Mouse (Mus musculus): ENCODE results near the gene Tnnt1. TPM values are rescaled to one million over a fixed set of nuclear protein-coding genes. Genes with fewer than 3 reads are reported as not detected.
"Not testable (repeated sequence)": the region's sequence is repeated elsewhere in the genome, so short reads cannot be mapped to it uniquely, and the experiment has no call there.

Gene Tnnt1
- 1 to 10 TPM; 1.5 to 1.9 TPM for total RNA-seq (2021)

GRCm38 (mm10) chr7:4516332-4517050, at the start of gene Tnnt1:
TSS of gene Tnnt1 (minus strand) at chr7:4516382.
- no peak for DNase-seq (ENCODE audit: extremely low spot score in 1 of 2, low spot score in 1 of 2)

DNA sequence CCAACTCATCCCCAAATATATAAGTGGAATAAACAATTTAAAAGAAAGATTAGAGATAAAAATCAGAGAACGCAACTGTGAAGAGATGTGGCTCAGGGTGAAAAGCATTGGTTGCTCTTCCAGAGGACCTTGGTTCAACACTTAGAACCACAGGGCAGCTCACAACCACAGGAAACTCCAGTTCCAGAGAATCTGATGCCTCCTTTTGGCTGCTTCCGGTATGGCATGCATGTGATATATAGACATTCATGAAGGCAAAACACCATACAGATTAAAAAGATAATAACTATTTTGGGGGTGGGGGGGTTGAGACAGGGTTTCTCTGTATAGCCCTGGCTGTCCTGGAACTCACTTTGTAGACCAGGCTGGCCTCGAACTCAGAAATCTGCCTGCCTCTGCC, 46.5 kb upstream of the Tnnt1 start:
- no peak for DNase-seq (ENCODE audit: extremely low spot score in 1 of 2, low spot score in 1 of 2)

GRCm38 (mm10) chr7:4557167-4557560, 41.0 kb upstream of the Tnnt1 start:
- DNase-seq (ENCODE audit: extremely low spot score in 1 of 2, low spot score in 1 of 2), result no peak

- peak; percentile 70 to 85 for DNase-seq (ENCODE audit: extremely low spot score in 1 of 2, low spot score in 1 of 2)
These were observed 40.3 kb upstream of the Tnnt1 start for GRCm38 (mm10) chr7:4556256-4557166.

DNA sequence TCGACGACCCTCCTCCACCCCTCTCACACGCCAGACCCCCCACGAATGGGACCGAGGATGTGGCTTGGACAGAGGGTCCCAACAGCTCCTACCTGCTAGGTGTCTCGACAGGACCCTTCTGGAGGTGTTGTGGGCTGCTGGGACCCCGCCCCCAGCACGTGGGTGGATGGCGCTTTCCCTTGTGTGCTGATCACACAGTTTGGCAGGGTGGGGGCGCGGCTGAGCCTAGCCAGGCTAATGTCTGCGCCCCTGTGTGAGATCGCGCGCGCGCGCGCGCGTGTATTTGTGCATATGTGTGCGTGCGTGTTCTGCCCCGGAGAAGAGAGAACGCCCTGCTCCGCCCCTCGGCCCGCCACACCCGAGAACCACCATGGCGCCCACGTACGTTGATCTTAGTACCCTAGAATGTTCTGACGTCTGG, 31.0 kb upstream of the Tnnt1 start, which contains the start of gene Syt5:
Syt5 (minus strand) TSS at position 321 of the 421 bp plus-strand sequence.
- peak; percentile 55 to 65 for DNase-seq (ENCODE audit: extremely low spot score in 1 of 2, low spot score in 1 of 2)

GRCm38 (mm10) chr7:4546591-4547131, 30.5 kb upstream of the Tnnt1 start:
- peak; percentile 91 to 92 for DNase-seq (ENCODE audit: extremely low spot score in 1 of 2, low spot score in 1 of 2)

- no peak for DNase-seq (ENCODE audit: extremely low spot score in 1 of 2, low spot score in 1 of 2)
These were observed 29.9 kb upstream of the Tnnt1 start for GRCm38 (mm10) chr7:4546050-4546449.

DNA sequence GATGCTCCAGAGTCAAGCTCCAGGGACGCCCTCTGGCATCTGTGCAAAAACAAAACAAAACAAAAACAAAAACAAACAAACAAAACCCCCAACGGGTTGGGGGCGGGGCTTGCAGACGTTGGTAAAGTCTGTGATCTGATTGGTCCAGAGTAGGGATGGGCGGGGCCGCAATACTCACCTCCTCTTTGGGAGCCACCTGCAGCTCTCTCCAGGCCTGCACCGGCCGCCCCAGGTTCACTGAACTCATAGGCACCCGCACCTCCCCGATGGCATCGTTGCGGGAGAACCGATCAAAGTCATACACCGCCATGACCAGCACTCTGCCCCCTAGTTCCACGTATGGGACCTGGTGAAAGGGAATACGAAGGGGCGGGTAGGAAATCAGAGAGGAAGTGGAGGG, 25.8 kb upstream of the Tnnt1 start:
- no peak for DNase-seq (ENCODE audit: extremely low spot score in 1 of 2, low spot score in 1 of 2)

- no peak for DNase-seq (ENCODE audit: extremely low spot score in 1 of 2, low spot score in 1 of 2)
These were observed 25.2 kb upstream of the Tnnt1 start for GRCm38 (mm10) chr7:4541344-4541743.

GRCm38 (mm10) chr7:4539019-4539418, 22.8 kb upstream of the Tnnt1 start:
- DNase-seq (ENCODE audit: extremely low spot score in 1 of 2, low spot score in 1 of 2), result no peak

DNA sequence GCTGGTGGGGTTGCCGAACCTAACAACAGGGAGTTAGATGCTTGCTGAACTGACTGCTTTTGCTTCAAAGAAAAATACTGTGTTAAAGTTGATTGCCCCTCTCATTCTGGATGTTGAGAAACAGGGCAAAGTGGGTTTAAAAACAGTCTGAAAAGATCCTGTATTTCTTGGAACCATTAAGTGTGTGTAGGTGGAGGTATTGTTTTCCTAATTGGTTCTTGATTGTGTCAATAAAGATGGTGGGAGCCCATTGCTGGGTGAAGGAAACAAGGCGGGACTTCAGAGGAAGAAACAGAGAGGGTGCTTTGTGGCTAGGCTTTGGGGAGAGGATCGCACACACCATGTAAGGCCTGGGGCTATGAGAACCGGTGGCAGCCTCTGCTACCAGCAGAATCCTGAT, 21.0 kb upstream of the Tnnt1 start:
- DNase-seq (ENCODE audit: extremely low spot score in 1 of 2, low spot score in 1 of 2), result no peak

DNA sequence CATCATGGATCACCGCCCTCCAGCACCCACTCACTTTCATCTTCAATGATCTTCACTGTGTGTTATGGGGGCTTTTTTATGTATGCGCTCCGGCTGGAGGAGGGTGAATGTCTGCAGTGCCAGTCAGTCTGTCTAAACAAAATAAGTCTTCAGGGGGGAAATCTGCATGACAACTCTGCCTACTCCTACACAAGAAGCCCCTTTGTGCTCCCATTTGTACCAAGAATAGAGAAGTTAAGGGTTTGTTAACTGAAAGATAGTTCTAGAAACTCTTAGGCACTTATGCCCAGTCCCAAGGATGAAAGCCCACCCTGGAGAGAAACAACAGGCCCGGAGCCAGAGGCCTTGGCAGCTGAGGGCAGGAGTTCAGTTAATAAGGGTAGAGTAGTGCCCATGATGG, 20.2 kb upstream of the Tnnt1 start:
- DNase-seq (ENCODE audit: extremely low spot score in 1 of 2, low spot score in 1 of 2), result no peak

GRCm38 (mm10) chr7:4532005-4532729, 16.0 kb upstream of the Tnnt1 start, which contains the start of gene Dnaaf3:
TSS of gene Dnaaf3 (minus strand) at chr7:4532453.
- DNase-seq (ENCODE audit: extremely low spot score in 1 of 2, low spot score in 1 of 2), result no peak

DNA sequence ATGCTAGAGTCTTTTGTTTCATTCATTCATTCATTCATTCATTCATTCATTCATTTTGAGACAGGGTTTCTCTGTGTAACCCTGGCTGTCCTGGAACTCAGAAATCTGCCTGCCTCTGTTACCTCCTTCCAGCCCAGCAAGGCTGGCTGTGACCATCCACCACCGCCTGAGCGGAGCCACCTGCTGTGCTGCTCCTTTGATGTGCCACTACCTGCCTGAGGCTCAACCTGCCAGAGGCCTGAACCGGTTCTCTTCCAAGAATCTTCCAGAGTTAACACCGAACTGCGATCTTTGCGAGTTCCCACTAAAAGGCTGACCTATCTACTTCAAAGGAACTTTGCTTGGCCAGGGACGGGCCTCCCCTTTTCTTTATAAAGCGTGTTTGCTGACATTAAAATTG, 14.0 kb upstream of the Tnnt1 start:
- not testable (repeated sequence) for DNase-seq (ENCODE audit: extremely low spot score in 1 of 2, low spot score in 1 of 2)

GRCm38 (mm10) chr7:4527302-4527689, 11.1 kb upstream of the Tnnt1 start:
- DNase-seq (ENCODE audit: extremely low spot score in 1 of 2, low spot score in 1 of 2), result no peak

GRCm38 (mm10) chr7:4526341-4527301, 10.4 kb upstream of the Tnnt1 start:
- peak; percentile 45 to 64 for DNase-seq (ENCODE audit: extremely low spot score in 1 of 2, low spot score in 1 of 2)

DNA sequence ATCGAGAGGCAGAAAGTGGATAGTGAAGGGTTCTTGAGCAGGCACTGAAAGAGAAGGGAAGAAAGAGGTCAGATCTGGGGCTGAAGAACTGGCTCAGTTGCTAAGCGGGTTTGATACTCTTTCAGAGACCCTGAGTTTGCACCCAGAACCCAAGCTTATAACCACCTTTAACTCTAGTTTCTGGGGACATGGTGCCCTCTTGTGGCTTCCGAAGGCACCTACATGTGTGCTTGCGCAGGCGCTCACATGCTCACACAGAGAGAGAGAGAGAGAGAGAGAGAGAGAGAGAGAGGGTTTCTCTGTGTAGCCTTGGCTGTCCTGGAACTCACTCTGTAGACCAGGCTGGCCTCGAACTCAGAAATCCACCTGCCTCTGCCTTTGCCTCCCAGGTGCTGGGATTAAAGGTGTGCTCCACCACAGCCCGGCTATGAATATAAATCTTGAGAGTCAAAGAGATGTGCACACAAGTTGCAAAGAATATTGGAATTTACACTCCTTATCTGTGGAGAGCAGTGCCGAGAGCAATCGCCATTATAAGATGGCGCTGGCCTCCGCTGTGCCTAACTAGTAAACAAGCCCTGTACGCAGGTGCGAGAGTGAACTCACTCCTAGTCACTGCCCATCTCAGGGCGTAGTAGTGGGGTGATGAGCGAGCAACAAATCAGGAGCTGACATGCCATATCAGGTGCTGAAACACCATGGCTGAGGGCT, 8.2 kb upstream of the Tnnt1 start, which contains the start of gene Tnni3:
Tnni3 (minus strand) TSS at position 18 of the 711 bp plus-strand sequence.
- not testable (repeated sequence) for DNase-seq (ENCODE audit: extremely low spot score in 1 of 2, low spot score in 1 of 2)
